Mouse (Mus musculus) hindbrain, postnatal 0 days (tissue): Measurements from ENCODE around the gene Prss36. TPM values are rescaled to one million over a fixed set of nuclear protein-coding genes. Genes with fewer than 3 reads are reported as not detected.

Experiments used
- ATAC-seq: fragments of 200-750 bp; cut with Nextera tagmentation; 2 replicates; pipeline ENCODE4 v1.8.0; 2017; ENCODE audit warnings: mild to moderate bottlenecking, moderate TSS enrichment, moderate library complexity
- DNase-seq: peaks from one replicate; pipeline ENCODE4 v3.0.0-alpha.2; 2015; ENCODE audit warnings: low spot score
- H3K27ac ChIP-seq: fragments of 300-500 bp; sonication (generic); 2 replicates; pipeline ENCODE4 v1.5.1; 2014; ENCODE audit warnings: mild to moderate bottlenecking
- H3K27me3 ChIP-seq: fragments of 300-500 bp; sonication (generic); 2 replicates; pipeline ENCODE4 v1.6.1; 2014; ENCODE audit warnings: low read length, mixed read lengths; ENCODE audit not compliant: insufficient read depth
- H3K36me3 ChIP-seq: fragments of 300-500 bp; sonication (generic); 2 replicates; pipeline ENCODE4 v1.6.1; 2014; ENCODE audit warnings: low read length, mixed read lengths; ENCODE audit not compliant: insufficient read depth
- H3K4me1 ChIP-seq: fragments of 300-500 bp; sonication (generic); 2 replicates; pipeline ENCODE4 v1.6.1; 2014; ENCODE audit warnings: antibody characterized with exemption, low read length, mixed read lengths; ENCODE audit not compliant: insufficient read depth
- H3K4me2 ChIP-seq: fragments of 300-500 bp; sonication (generic); 2 replicates; pipeline ENCODE4 v1.6.1; 2014; ENCODE audit warnings: low read depth, mild to moderate bottlenecking, low read length, moderate library complexity, mixed read lengths
- H3K4me3 ChIP-seq: fragments of 300-500 bp; sonication (generic); 2 replicates; pipeline ENCODE4 v1.5.1; 2014; ENCODE audit warnings: low read length
- H3K9ac ChIP-seq: fragments of 300-500 bp; sonication (generic); replicated peaks from 2 replicates; pipeline ENCODE4 v1.6.1; 2014; ENCODE audit warnings: mild to moderate bottlenecking, low read length, moderate library complexity, mixed read lengths
- H3K9me3 ChIP-seq: fragments of 300-500 bp; sonication (generic); 2 replicates; pipeline ENCODE4 v1.6.1; 2016; ENCODE audit warnings: low read length, mixed read lengths
- CTCF ChIP-seq: IDR thresholded peaks from 2 replicates; pipeline ENCODE4 v1.5.1; 2016; ENCODE audit warnings: antibody characterized with exemption, control low read depth, low read depth
- WGBS: fragments of 180-500 bp; shearing (Covaris S2); extraction: QIAGEN DNeasy Blood & Tissue Kit; methylation state at CpG from one replicate; pipeline ENCODE4 v1.1.7; 2014; 5-methylcytosine and 5-hydroxymethylcytosine counted together
- polyA plus RNA-seq: library from polyadenylated mRNA; unstranded; fragments of >200 nt; fragmentation: Nextera tagmentation; extraction: Ambion mirVana; gene quantifications from 2 replicates; pipeline ENCODE4 v1.2.1, GENCODE M21; 2015
- total RNA-seq: library from RNA; depleted of rRNA; stranded (reverse); fragments of >200 nt; gene quantifications from 2 replicates; pipeline ENCODE4 v1.2.3, GENCODE M21; 2014; rRNA removed

Gene Prss36
- total and polyA plus RNA-seq, 2 experiments from 2014 or later: 16.5 to 19.9 TPM

DNA sequence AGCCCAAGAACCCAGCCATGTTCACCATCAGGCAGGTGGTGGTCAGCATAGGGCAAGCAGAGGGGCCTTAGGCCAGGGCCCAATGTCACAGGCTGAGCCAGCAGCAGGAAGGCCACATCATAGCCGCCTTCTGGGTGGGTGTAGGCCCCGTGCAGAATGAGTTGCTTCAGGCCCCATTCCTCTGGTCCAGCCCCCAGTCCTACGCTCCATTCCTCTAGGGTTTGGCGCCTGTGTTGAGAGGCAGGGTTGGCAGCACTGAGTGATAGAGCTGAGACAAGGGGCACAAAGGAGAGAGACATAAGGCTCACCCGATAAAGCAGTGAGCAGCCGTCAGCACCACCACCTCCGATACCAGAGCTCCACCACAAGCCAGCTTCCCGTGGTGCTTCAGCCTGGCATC lies 59.3 kb downstream of the Prss36 start:
- Histone ChIP-seq H3K27ac (no peak overlapping the region), H3K4me1 (no peaks in the 10 kb centered on the region), H3K4me3 (no peak overlapping the region), H3K9me3 (no peaks in the 10 kb centered on the region), H3K27me3 (no peaks in the 10 kb centered on the region), H3K36me3 (peaks cover 41% of the 10 kb centered on the region), H3K9ac (no peak overlapping the region), H3K4me2 (no peak overlapping the region)
- no peak for TF ChIP-seq CTCF
- WGBS: 87% methylated on average over 8 of the region's 8 CpGs
- no peak for ATAC-seq
- DNase-seq: no peak

DNA sequence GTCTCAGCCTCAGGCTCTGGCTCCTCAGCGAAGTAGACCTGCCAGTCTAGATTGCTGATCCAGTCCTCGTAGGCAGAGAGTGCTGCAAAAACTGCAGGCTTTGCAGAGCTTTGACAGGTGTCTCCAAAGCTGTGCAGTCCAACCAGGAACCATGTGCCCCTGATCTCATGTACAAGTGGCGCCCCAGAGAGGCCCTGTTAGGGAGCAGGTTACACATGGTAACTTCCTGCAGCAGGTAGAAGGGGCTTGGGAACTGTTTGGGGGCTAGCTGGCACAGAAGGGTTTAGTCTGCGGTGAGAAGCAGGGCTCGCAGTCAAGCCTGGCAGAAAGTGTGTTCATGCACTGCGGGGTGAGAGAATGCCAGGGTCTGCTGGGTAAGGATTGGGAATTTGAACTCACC lies 60.0 kb downstream of the Prss36 start:
- no peak for ATAC-seq
- WGBS: 94% methylated on average over 6 of the region's 6 CpGs
- no peak overlapping the region for H3K9ac ChIP-seq

DNA sequence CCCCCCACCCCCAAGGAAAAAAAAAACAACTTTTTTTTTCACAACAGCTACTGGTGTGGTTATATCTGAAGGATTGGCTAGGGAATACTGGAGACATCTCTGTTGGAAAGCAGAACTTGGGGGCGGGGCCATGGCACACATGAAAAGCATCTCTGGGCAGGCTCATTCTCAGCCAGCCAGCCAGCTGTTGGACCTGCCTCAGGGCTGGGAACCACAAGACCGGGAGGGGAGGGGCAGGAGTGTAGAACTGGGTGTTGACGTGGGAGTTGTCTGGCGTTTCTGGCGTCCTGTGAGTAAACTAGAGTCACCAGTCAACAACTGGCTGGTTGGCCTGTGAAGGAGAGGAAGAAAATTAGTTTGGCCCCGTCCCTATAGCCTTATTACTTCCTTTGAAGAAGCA lies 60.6 kb downstream of the Prss36 start:
- no peak for DNase-seq
- H3K9me3 ChIP-seq: no peaks in the 10 kb centered on the region
- 65% methylated on average over 6 of the region's 6 CpGs for WGBS

More for the DNA sequence above, 60.0 kb downstream of the Prss36 start:
- no peaks in the 10 kb centered on the region for H3K4me1 ChIP-seq
- no peak overlapping the region for H3K27ac ChIP-seq
- TF ChIP-seq CTCF: no peak
- no peak for DNase-seq
- peaks cover 47% of the 10 kb centered on the region for H3K36me3 ChIP-seq
- H3K4me3 ChIP-seq: no peak overlapping the region
- no peaks in the 10 kb centered on the region for H3K27me3 ChIP-seq
- H3K9me3 ChIP-seq: no peaks in the 10 kb centered on the region
- no peak overlapping the region for H3K4me2 ChIP-seq

More for the DNA sequence above, 60.6 kb downstream of the Prss36 start:
- no peaks in the 10 kb centered on the region for H3K27me3 ChIP-seq
- peaks cover 53% of the 10 kb centered on the region for H3K36me3 ChIP-seq
- no peaks in the 10 kb centered on the region for H3K4me1 ChIP-seq
- no peak overlapping the region for H3K4me3 ChIP-seq
- H3K27ac ChIP-seq: no peak overlapping the region
- no peak overlapping the region for H3K9ac ChIP-seq
- no peak for ATAC-seq
- H3K4me2 ChIP-seq: no peak overlapping the region
- TF ChIP-seq CTCF: no peak

Other genes starting within 250 kb of the Prss36 start
- gene Bcl7c, start 237.8 kb downstream of the Prss36 start, total RNA-seq: 86.8 and 105 TPM in 2 replicates
- 48.8 and 50.9 TPM in 2 replicates for gene Bcl7c, start 237.8 kb downstream of the Prss36 start, polyA plus RNA-seq
- gene Ctf1, start 234.0 kb downstream of the Prss36 start, total RNA-seq: 9.0 and 10.7 TPM in 2 replicates
- gene Ctf1, start 234.0 kb downstream of the Prss36 start, polyA plus RNA-seq: 3.8 and 4.0 TPM in 2 replicates
- gene Ctf2, start 214.6 kb downstream of the Prss36 start, total RNA-seq: not detected in 2 replicates
- 0.13 TPM in 1 of 2 replicates, not detected in the other for gene Ctf2, start 214.6 kb downstream of the Prss36 start, polyA plus RNA-seq
- 191 and 192 TPM in 2 replicates for gene Fbxl19, start 202.2 kb downstream of the Prss36 start, total RNA-seq
- gene Fbxl19, start 202.2 kb downstream of the Prss36 start, polyA plus RNA-seq: 6.8 and 7.0 TPM in 2 replicates
- 20.0 and 35.8 TPM in 2 replicates for gene Orai3, start 176.9 kb downstream of the Prss36 start, total RNA-seq
- gene Orai3, start 176.9 kb downstream of the Prss36 start, polyA plus RNA-seq: 10.8 and 11.3 TPM in 2 replicates
- 17.8 and 18.2 TPM in 2 replicates for gene Setd1a, start 170.1 kb downstream of the Prss36 start, total RNA-seq
- 10.5 and 16.0 TPM in 2 replicates for gene Setd1a, start 170.1 kb downstream of the Prss36 start, polyA plus RNA-seq
- 0.05 and 2.9 TPM in 2 replicates for gene Gm49388, start 161.1 kb downstream of the Prss36 start, total RNA-seq
- not detected in 2 replicates for gene Gm49388, start 161.1 kb downstream of the Prss36 start, polyA plus RNA-seq
- gene Hsd3b7, start 146.1 kb downstream of the Prss36 start, total RNA-seq: 11.0 and 12.1 TPM in 2 replicates
- 10.3 and 11.3 TPM in 2 replicates for gene Hsd3b7, start 146.1 kb downstream of the Prss36 start, polyA plus RNA-seq
- gene Stx4a, start 122.4 kb downstream of the Prss36 start, total RNA-seq: 4.0 and 9.6 TPM in 2 replicates
- gene Stx4a, start 122.4 kb downstream of the Prss36 start, polyA plus RNA-seq: 28.4 and 31.8 TPM in 2 replicates
- 69.7 and 72.7 TPM in 2 replicates for gene Stx1b, start 122.2 kb downstream of the Prss36 start, total RNA-seq
- gene Stx1b, start 122.2 kb downstream of the Prss36 start, polyA plus RNA-seq: 66.6 and 76.3 TPM in 2 replicates
- 34.6 and 35.0 TPM in 2 replicates for gene Zfp646, start 70.5 kb downstream of the Prss36 start, total RNA-seq
- 3.4 and 4.4 TPM in 2 replicates for gene Zfp646, start 70.5 kb downstream of the Prss36 start, polyA plus RNA-seq
- 25.8 and 26.2 TPM in 2 replicates for gene Zfp668, start 69.9 kb downstream of the Prss36 start, total RNA-seq
- 21.8 and 22.4 TPM in 2 replicates for gene Zfp668, start 69.9 kb downstream of the Prss36 start, polyA plus RNA-seq
- gene Prss53, start 55.8 kb downstream of the Prss36 start, total RNA-seq: 0.72 and 1.8 TPM in 2 replicates
- 1.0 and 1.3 TPM in 2 replicates for gene Prss53, start 55.8 kb downstream of the Prss36 start, polyA plus RNA-seq
- gene Gm21974, start 51.3 kb downstream of the Prss36 start, total RNA-seq: not detected in 2 replicates
- gene Gm21974, start 51.3 kb downstream of the Prss36 start, polyA plus RNA-seq: not detected in 2 replicates
- gene Vkorc1, start 51.1 kb downstream of the Prss36 start, total RNA-seq: 37.2 and 43.0 TPM in 2 replicates
- 72.6 and 79.8 TPM in 2 replicates for gene Vkorc1, start 51.1 kb downstream of the Prss36 start, polyA plus RNA-seq
- 44.3 and 55.0 TPM in 2 replicates for gene Bckdk, start 42.6 kb downstream of the Prss36 start, total RNA-seq
- 61.5 and 63.5 TPM in 2 replicates for gene Bckdk, start 42.6 kb downstream of the Prss36 start, polyA plus RNA-seq
- gene Kat8, start 34.2 kb downstream of the Prss36 start, total RNA-seq: 24.9 and 33.5 TPM in 2 replicates
- 30.1 and 33.9 TPM in 2 replicates for gene Kat8, start 34.2 kb downstream of the Prss36 start, polyA plus RNA-seq
- gene Prss8, start 16.6 kb downstream of the Prss36 start, total RNA-seq: 0.26 and 0.32 TPM in 2 replicates
- gene Prss8, start 16.6 kb downstream of the Prss36 start, polyA plus RNA-seq: 0.35 and 0.44 TPM in 2 replicates
- 34.4 and 45.0 TPM in 2 replicates for gene Fus, start 20.7 kb upstream of the Prss36 start, total RNA-seq
- 281 and 299 TPM in 2 replicates for gene Fus, start 20.7 kb upstream of the Prss36 start, polyA plus RNA-seq
- gene Pycard, start 47.1 kb upstream of the Prss36 start, total RNA-seq: 12.1 and 12.7 TPM in 2 replicates
- 9.3 and 10.7 TPM in 2 replicates for gene Pycard, start 47.1 kb upstream of the Prss36 start, polyA plus RNA-seq
- 0.37 and 1.4 TPM in 2 replicates for gene Trim72, start 57.2 kb upstream of the Prss36 start, total RNA-seq
- gene Trim72, start 57.2 kb upstream of the Prss36 start, polyA plus RNA-seq: not detected in 2 replicates
- gene Itgam, start 115.9 kb upstream of the Prss36 start, total RNA-seq: 2.6 and 3.2 TPM in 2 replicates
- 1.2 and 1.3 TPM in 2 replicates for gene Itgam, start 115.9 kb upstream of the Prss36 start, polyA plus RNA-seq
- not detected in 2 replicates for gene Gm49368, start 116.0 kb upstream of the Prss36 start, total RNA-seq
- not detected in 2 replicates for gene Gm49368, start 116.0 kb upstream of the Prss36 start, polyA plus RNA-seq
- gene Itgax, start 182.8 kb upstream of the Prss36 start, total RNA-seq: 0.58 and 0.68 TPM in 2 replicates
- gene Itgax, start 182.8 kb upstream of the Prss36 start, polyA plus RNA-seq: not detected in 2 replicates
- gene Itgad, start 207.7 kb upstream of the Prss36 start, total RNA-seq: 0.25 TPM in 1 of 2 replicates, not detected in the other
- not detected in 2 replicates for gene Itgad, start 207.7 kb upstream of the Prss36 start, polyA plus RNA-seq